23 mouse cellular contexts compared by ENCODE assay signal in the genomic region with DNA sequence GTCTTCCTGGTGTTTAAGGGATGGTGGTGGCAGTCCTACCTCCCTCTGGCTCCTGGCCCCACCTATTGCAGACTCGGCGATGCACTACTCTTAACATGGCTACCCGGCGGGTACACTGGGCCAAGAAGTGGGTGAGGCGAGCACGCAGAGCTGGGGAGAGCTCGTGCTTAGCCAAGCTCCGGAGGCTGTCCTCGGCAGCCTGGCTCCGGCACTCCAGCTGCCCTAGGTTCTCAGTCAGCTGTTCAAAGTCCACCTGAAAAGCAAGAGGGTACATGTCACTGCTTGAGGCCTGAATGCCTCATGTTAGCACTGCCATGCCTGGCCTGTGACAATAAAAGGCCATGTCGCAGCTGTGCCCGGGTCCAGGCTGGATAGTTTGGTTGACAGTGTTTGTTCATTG. TPM values are rescaled to one million over a fixed set of nuclear protein-coding genes. Genes with fewer than 3 reads are reported as not detected.
A peak's percentile ranks its signal among the peaks of the same experiment; 100 is the strongest.
DNase-seq lines count a peak whose midpoint lies in the region; ATAC-seq and TF ChIP-seq lines count a peak whose summit lies in the region.
"Had no signal": no experiment of that assay in that cellular context is flagged by ENCODE, and none has a peak within 500 bp of the region (broad histone marks: within the 10 kb centered on the region; RNA-seq: fewer than 3 reads in every experiment).

No protein-coding gene starts in this region.

- H3K4me1 ChIP-seq in intestine, embryonic 16.5 days (ENCODE audit: control insufficient read depth, insufficient read depth, low read length), result peaks cover 19% of the 10 kb centered on the region
- H3K4me1 ChIP-seq in intestine, embryonic 15.5 days (replicated peaks), result peaks cover 23% of the 10 kb centered on the region
- H3K4me1 ChIP-seq in kidney, embryonic 14.5 days (ENCODE audit: control insufficient read depth, insufficient read depth, low read length), result peaks cover 9% of the 10 kb centered on the region
- peaks cover 72% of the 10 kb centered on the region for H3K4me1 ChIP-seq in E14TG2a.4 (replicated peaks; ENCODE audit: low read depth, low read length)
- H3K4me1 ChIP-seq in intestine, postnatal 0 days (replicated peaks; ENCODE audit: control insufficient read depth, insufficient read depth, low read length), result peaks cover 6% of the 10 kb centered on the region; the same call in 1 of the 2 replicates

- peaks cover 29% of the 10 kb centered on the region for H3K36me3 ChIP-seq in intestine, embryonic 16.5 days (ENCODE audit: control insufficient read depth, insufficient read depth, low read length)
- H3K36me3 ChIP-seq in intestine, embryonic 15.5 days, result peaks cover 54% of the 10 kb centered on the region
- H3K36me3 ChIP-seq in kidney, embryonic 14.5 days (ENCODE audit: control insufficient read depth, insufficient read depth, low read length), result peaks cover 65% of the 10 kb centered on the region
- peaks cover 72% of the 10 kb centered on the region for H3K36me3 ChIP-seq in E14TG2a.4 (ENCODE audit: insufficient read depth, low read length)
- peaks cover 65% of the 10 kb centered on the region for H3K36me3 ChIP-seq in intestine, postnatal 0 days (ENCODE audit: control insufficient read depth, insufficient read depth)

- peak; percentile 21 for DNase-seq in kidney, postnatal 10 days
- DNase-seq in right cerebral cortex, postnatal 10 days (ENCODE audit: low spot score in 2 of 2), result no peak
- DNase-seq in cerebellum, postnatal 36 days, result no peak
- DNase-seq: adrenal gland, adult 8-10 months; adrenal gland, postnatal 14 days; adrenal gland, postnatal 36 days; cerebellum, adult 11-12 months; cerebellum, adult 9-10 months; cerebellum, postnatal 10 days; embryo, embryonic 11 days; forebrain, postnatal 0 days had no signal

- no peak overlapping the region for H3K4me2 ChIP-seq in intestine, embryonic 16.5 days (ENCODE audit: low read depth, low read length)
- H3K4me2 ChIP-seq in intestine, embryonic 15.5 days (replicated peaks), result no peak overlapping the region
- no peak overlapping the region for H3K4me2 ChIP-seq in kidney, embryonic 14.5 days (replicated peaks; ENCODE audit: low read depth, low read length)
- no peak overlapping the region for H3K4me2 ChIP-seq in intestine, postnatal 0 days (replicated peaks; ENCODE audit: low read depth)
- H3K4me2 ChIP-seq: embryonic facial prominence, embryonic 12.5 days; forebrain, embryonic 13.5 days; forebrain, embryonic 15.5 days had no signal

- TF ChIP-seq CTCF in E14TG2a.4 (conservative IDR thresholded peaks at IDR 0.05; ENCODE audit: low read length), result no peak
- no peak for TF ChIP-seq CTCF in intestine, postnatal 0 days (IDR thresholded peaks at IDR 0.05; ENCODE audit: low read depth)

- H3K4me3 ChIP-seq in intestine, embryonic 16.5 days (ENCODE audit: low read length), result no peak overlapping the region
- no peak overlapping the region for H3K4me3 ChIP-seq in intestine, embryonic 15.5 days (replicated peaks)
- no peak overlapping the region for H3K4me3 ChIP-seq in kidney, embryonic 14.5 days (ENCODE audit: low read length)
- H3K4me3 ChIP-seq in E14TG2a.4 (replicated peaks; ENCODE audit: low read length), result peak overlapping the region; percentile 10; the same call in 1 of the 2 replicates
- H3K4me3 ChIP-seq in intestine, postnatal 0 days (ENCODE audit: low read depth, low read length), result no peak overlapping the region
- H3K4me3 ChIP-seq: embryonic facial prominence, embryonic 10.5 days; embryonic facial prominence, embryonic 12.5 days; forebrain, embryonic 13.5 days; forebrain, embryonic 15.5 days had no signal

- no peak overlapping the region for H3K27ac ChIP-seq in intestine, embryonic 16.5 days (ENCODE audit: low read length)
- H3K27ac ChIP-seq in intestine, embryonic 15.5 days, result no peak overlapping the region
- no peak overlapping the region for H3K27ac ChIP-seq in kidney, embryonic 14.5 days (ENCODE audit: low read depth, low read length)
- H3K27ac ChIP-seq in intestine, postnatal 0 days (ENCODE audit: low read depth, low read length), result peak overlapping the region; percentile 62
- H3K27ac ChIP-seq: embryonic facial prominence, embryonic 10.5 days; embryonic facial prominence, embryonic 12.5 days; forebrain, embryonic 13.5 days; forebrain, embryonic 15.5 days had no signal

- H3K27me3 ChIP-seq in intestine, embryonic 16.5 days (replicated peaks; ENCODE audit: control insufficient read depth, insufficient read depth, low read length), result no peaks in the 10 kb centered on the region
- no peaks in the 10 kb centered on the region for H3K27me3 ChIP-seq in intestine, embryonic 15.5 days (replicated peaks)
- no peaks in the 10 kb centered on the region for H3K27me3 ChIP-seq in kidney, embryonic 14.5 days (ENCODE audit: control insufficient read depth, insufficient read depth, low read length)
- H3K27me3 ChIP-seq in E14TG2a.4 (ENCODE audit: insufficient read depth, low read length), result no peaks in the 10 kb centered on the region
- H3K27me3 ChIP-seq in intestine, postnatal 0 days (replicated peaks; ENCODE audit: control insufficient read depth, insufficient read depth, low read length), result no peaks in the 10 kb centered on the region
- H3K27me3 ChIP-seq: embryonic facial prominence, embryonic 12.5 days; forebrain, embryonic 13.5 days; forebrain, embryonic 15.5 days; Patski had no signal

- 76% methylated on average over 12 of the region's 12 CpGs for WGBS in intestine, embryonic 16.5 days
- WGBS in intestine, embryonic 15.5 days, result 86% methylated on average over 12 of the region's 12 CpGs
- WGBS in kidney, embryonic 14.5 days, result 95% methylated on average over 12 of the region's 12 CpGs
- 39% methylated on average over 12 of the region's 12 CpGs for WGBS in intestine, postnatal 0 days

- H3K9me3 ChIP-seq in intestine, embryonic 16.5 days (ENCODE audit: control insufficient read depth, low read length), result no peaks in the 10 kb centered on the region
- no peaks in the 10 kb centered on the region for H3K9me3 ChIP-seq in intestine, embryonic 15.5 days
- no peaks in the 10 kb centered on the region for H3K9me3 ChIP-seq in kidney, embryonic 14.5 days (ENCODE audit: control insufficient read depth, low read length)
- H3K9me3 ChIP-seq in E14TG2a.4 (ENCODE audit: low read length), result no peaks in the 10 kb centered on the region
- H3K9me3 ChIP-seq in intestine, postnatal 0 days (ENCODE audit: control insufficient read depth), result no peaks in the 10 kb centered on the region
- H3K9me3 ChIP-seq: embryonic facial prominence, embryonic 10.5 days; embryonic facial prominence, embryonic 12.5 days; forebrain, embryonic 13.5 days; forebrain, embryonic 15.5 days; G1E had no signal

- 0 out of 2 replicates have a peak, but pooled peaks have one; percentile 2 for ATAC-seq in intestine, embryonic 16.5 days
- ATAC-seq in intestine, embryonic 15.5 days, result no peak
- no peak for ATAC-seq in kidney, embryonic 14.5 days (ENCODE audit: low FRiP score, low TSS enrichment)
- peak; percentile 46 for ATAC-seq in intestine, postnatal 0 days
- ATAC-seq: activated CD4-positive, CD25-positive, alpha-beta regulatory T cell, adult 4 months; forebrain, embryonic 13.5 days; forebrain, embryonic 15.5 days; forebrain, postnatal 0 days; Patski had no signal

- H3K9ac ChIP-seq in intestine, embryonic 16.5 days (ENCODE audit: low read depth, low read length), result no peak overlapping the region
- no peak overlapping the region for H3K9ac ChIP-seq in intestine, embryonic 15.5 days
- no peak overlapping the region for H3K9ac ChIP-seq in kidney, embryonic 14.5 days (ENCODE audit: low read depth, low read length)
- no peak overlapping the region for H3K9ac ChIP-seq in intestine, postnatal 0 days (ENCODE audit: low read depth, low read length)
- H3K9ac ChIP-seq: embryonic facial prominence, embryonic 12.5 days; forebrain, embryonic 13.5 days; forebrain, embryonic 15.5 days; forebrain, postnatal 0 days had no signal

RNA-seq across cellular contexts. Expression of gene Tmem208, which starts 4.2 kb away (rescaled TPM):
- polyA plus RNA-seq in intestine, embryonic 16.5 days (2015; fragmentation: Nextera tagmentation; extraction: Ambion mirVana), result 141 and 142 TPM in 2 replicates
- polyA plus RNA-seq in intestine, embryonic 15.5 days (2015; fragmentation: Nextera tagmentation; extraction: Ambion mirVana), result 128 and 151 TPM in 2 replicates
- 120 and 142 TPM in 2 replicates for polyA plus RNA-seq in kidney, embryonic 14.5 days (2014; fragmentation: Nextera tagmentation; extraction: Ambion mirVana)
- polyA plus RNA-seq in intestine, postnatal 0 days (2015; fragmentation: Nextera tagmentation; extraction: Ambion mirVana), result 167 and 184 TPM in 2 replicates

RNA-seq across cellular contexts. Expression of gene Lrrc29, which starts 4.2 kb away (rescaled TPM):
- 1.5 and 1.8 TPM in 2 replicates for polyA plus RNA-seq in intestine, embryonic 16.5 days (2015; fragmentation: Nextera tagmentation; extraction: Ambion mirVana)
- 1.3 and 2.3 TPM in 2 replicates for polyA plus RNA-seq in intestine, embryonic 15.5 days (2015; fragmentation: Nextera tagmentation; extraction: Ambion mirVana)
- polyA plus RNA-seq in kidney, embryonic 14.5 days (2014; fragmentation: Nextera tagmentation; extraction: Ambion mirVana), result 1.6 and 2.1 TPM in 2 replicates
- polyA plus RNA-seq in intestine, postnatal 0 days (2015; fragmentation: Nextera tagmentation; extraction: Ambion mirVana), result 3.8 and 3.9 TPM in 2 replicates

RNA-seq across cellular contexts. Expression of gene Fhod1, which starts 17.4 kb away (rescaled TPM):
- polyA plus RNA-seq in intestine, embryonic 16.5 days (2015; fragmentation: Nextera tagmentation; extraction: Ambion mirVana), result 1.4 and 1.8 TPM in 2 replicates
- polyA plus RNA-seq in intestine, embryonic 15.5 days (2015; fragmentation: Nextera tagmentation; extraction: Ambion mirVana), result 1.3 and 1.9 TPM in 2 replicates
- 5.1 and 6.0 TPM in 2 replicates for polyA plus RNA-seq in kidney, embryonic 14.5 days (2014; fragmentation: Nextera tagmentation; extraction: Ambion mirVana)
- 1.3 and 1.6 TPM in 2 replicates for polyA plus RNA-seq in intestine, postnatal 0 days (2015; fragmentation: Nextera tagmentation; extraction: Ambion mirVana)

RNA-seq across cellular contexts. Expression of gene Slc9a5, which starts 18.3 kb away (rescaled TPM):
- polyA plus RNA-seq in intestine, embryonic 16.5 days (2015; fragmentation: Nextera tagmentation; extraction: Ambion mirVana), result 0.93 and 1.1 TPM in 2 replicates
- polyA plus RNA-seq in intestine, embryonic 15.5 days (2015; fragmentation: Nextera tagmentation; extraction: Ambion mirVana), result 1.4 and 1.7 TPM in 2 replicates
- 2.6 and 4.0 TPM in 2 replicates for polyA plus RNA-seq in kidney, embryonic 14.5 days (2014; fragmentation: Nextera tagmentation; extraction: Ambion mirVana)
- polyA plus RNA-seq in intestine, postnatal 0 days (2015; fragmentation: Nextera tagmentation; extraction: Ambion mirVana), result 0.31 and 0.40 TPM in 2 replicates

RNA-seq across cellular contexts. Expression of gene Elmo3, which starts 24.9 kb away (rescaled TPM):
- polyA plus RNA-seq in intestine, embryonic 16.5 days (2015; fragmentation: Nextera tagmentation; extraction: Ambion mirVana), result 28.0 and 30.3 TPM in 2 replicates
- polyA plus RNA-seq in intestine, embryonic 15.5 days (2015; fragmentation: Nextera tagmentation; extraction: Ambion mirVana), result 18.3 and 21.2 TPM in 2 replicates
- polyA plus RNA-seq in kidney, embryonic 14.5 days (2014; fragmentation: Nextera tagmentation; extraction: Ambion mirVana), result 6.1 and 9.4 TPM in 2 replicates
- 34.2 TPM in 2 replicates for polyA plus RNA-seq in intestine, postnatal 0 days (2015; fragmentation: Nextera tagmentation; extraction: Ambion mirVana)

Comparison
In these comparisons a context has a peak if more than half of its experiments do, and no peak if none do; other contexts are left out.
1. ATAC-seq: peak in intestine, embryonic 16.5 days (single experiment) and intestine, postnatal 0 days (single experiment); none in intestine, embryonic 15.5 days (single experiment) and kidney, embryonic 14.5 days (single experiment).